Comparison of ENCODE assay signal across 11 mouse cellular contexts in genomic region chr9:22875231-22875630, GRCm38 (mm10).
DNase-seq lines count a peak whose midpoint lies in the region; ATAC-seq and TF ChIP-seq lines count a peak whose summit lies in the region.
"Had no signal": no experiment of that assay in that cellular context is flagged by ENCODE, and none has a peak within 500 bp of the region (broad histone marks: within the 10 kb centered on the region; RNA-seq: fewer than 3 reads in every experiment).

No protein-coding gene starts in this region.

- no peaks in the 10 kb centered on the region for H3K4me1 ChIP-seq in midbrain, postnatal 0 days (ENCODE audit: insufficient read depth, low read length)
- H3K4me1 ChIP-seq in midbrain, embryonic 15.5 days = no peaks in the 10 kb centered on the region
- no peaks in the 10 kb centered on the region for H3K4me1 ChIP-seq in neural tube, embryonic 15.5 days
- H3K4me1 ChIP-seq: stomach, embryonic 15.5 days had no signal

- intact Hi-C loops in heart, postnatal 25 days (cut with DNase I) = no loop called here

- no peaks in the 10 kb centered on the region for H3K9me3 ChIP-seq in midbrain, postnatal 0 days (ENCODE audit: low read length)
- H3K9me3 ChIP-seq in midbrain, embryonic 15.5 days = no peaks in the 10 kb centered on the region
- H3K9me3 ChIP-seq in neural tube, embryonic 15.5 days (replicated peaks) = no peaks in the 10 kb centered on the region
- H3K9me3 ChIP-seq: stomach, embryonic 15.5 days had no signal

- peak; percentile 81 for DNase-seq in midbrain, postnatal 0 days (ENCODE audit: low spot score)
- DNase-seq in cerebellum, adult 9-10 months = peak; percentile 94
- peak; percentile 71 for DNase-seq in forelimb bud, embryonic 11.5 days (ENCODE audit: low read depth, low spot score)
- no peak for DNase-seq in natural killer cell, adult 2 months (ENCODE audit: low spot score in 2 of 2)
- no peak for DNase-seq in heart, postnatal 25 days (ENCODE audit: low spot score)
- DNase-seq: kidney, adult 8-10 months; liver had no signal

- TF ChIP-seq CTCF in midbrain, postnatal 0 days (IDR thresholded peaks at IDR 0.05) = no peak

- no peaks in the 10 kb centered on the region for H3K36me3 ChIP-seq in midbrain, postnatal 0 days (ENCODE audit: insufficient read depth, low read length)
- H3K36me3 ChIP-seq in midbrain, embryonic 15.5 days (replicated peaks) = no peaks in the 10 kb centered on the region
- no peaks in the 10 kb centered on the region for H3K36me3 ChIP-seq in neural tube, embryonic 15.5 days
- H3K36me3 ChIP-seq: stomach, embryonic 15.5 days had no signal

- no peak overlapping the region for H3K27ac ChIP-seq in midbrain, postnatal 0 days (ENCODE audit: low read depth, low read length)
- no peak overlapping the region for H3K27ac ChIP-seq in midbrain, embryonic 15.5 days
- H3K27ac ChIP-seq in neural tube, embryonic 15.5 days (replicated peaks) = no peak overlapping the region
- H3K27ac ChIP-seq: macrophage; stomach, embryonic 15.5 days had no signal

- H3K4me2 ChIP-seq in midbrain, postnatal 0 days (ENCODE audit: low read depth, low read length, poor library complexity, severe bottlenecking) = no peak overlapping the region
- no peak overlapping the region for H3K4me2 ChIP-seq in midbrain, embryonic 15.5 days
- H3K4me2 ChIP-seq in neural tube, embryonic 15.5 days = no peak overlapping the region
- H3K4me2 ChIP-seq: stomach, embryonic 15.5 days had no signal

- H3K27me3 ChIP-seq in midbrain, postnatal 0 days (ENCODE audit: insufficient read depth, low read length) = no peaks in the 10 kb centered on the region
- no peaks in the 10 kb centered on the region for H3K27me3 ChIP-seq in midbrain, embryonic 15.5 days (replicated peaks)
- no peaks in the 10 kb centered on the region for H3K27me3 ChIP-seq in neural tube, embryonic 15.5 days (replicated peaks)
- H3K27me3 ChIP-seq: stomach, embryonic 15.5 days had no signal

- H3K4me3 ChIP-seq in midbrain, postnatal 0 days (ENCODE audit: low read depth, low read length) = no peak overlapping the region
- H3K4me3 ChIP-seq in midbrain, embryonic 15.5 days = no peak overlapping the region
- no peak overlapping the region for H3K4me3 ChIP-seq in neural tube, embryonic 15.5 days (replicated peaks)
- H3K4me3 ChIP-seq: stomach, embryonic 15.5 days had no signal

- H3K9ac ChIP-seq in midbrain, postnatal 0 days (replicated peaks; ENCODE audit: low read length, poor library complexity, severe bottlenecking) = no peak overlapping the region
- H3K9ac ChIP-seq in midbrain, embryonic 15.5 days = no peak overlapping the region
- no peak overlapping the region for H3K9ac ChIP-seq in neural tube, embryonic 15.5 days (replicated peaks)
- H3K9ac ChIP-seq: stomach, embryonic 15.5 days had no signal

- 68% methylated on average over 1 of the region's 1 CpGs for WGBS in midbrain, postnatal 0 days
- WGBS in midbrain, embryonic 15.5 days = 83% methylated on average over 1 of the region's 1 CpGs
- 37% methylated on average over 1 of the region's 1 CpGs for WGBS in neural tube, embryonic 15.5 days

- ATAC-seq in midbrain, postnatal 0 days (ENCODE audit: low FRiP score) = no peak
- ATAC-seq in midbrain, embryonic 15.5 days (replicated peaks) = no peak
- ATAC-seq in neural tube, embryonic 15.5 days (ENCODE audit: low FRiP score) = peak; percentile 35; the same call in 1 of the 2 replicates

Comparison
In these comparisons a context has a peak if more than half of its experiments do, and no peak if none do; other contexts are left out.
1. DNase-seq: peak in midbrain, postnatal 0 days (single experiment), cerebellum, adult 9-10 months (single experiment) and forelimb bud, embryonic 11.5 days (single experiment); none in natural killer cell, adult 2 months (0 of 2) and heart, postnatal 25 days (single experiment).